8 mouse cellular contexts compared by ENCODE assay signal in genomic region chr2:146511911-146512580, GRCm38 (mm10). TPM values are rescaled to one million over a fixed set of nuclear protein-coding genes. Genes with fewer than 3 reads are reported as not detected.
DNase-seq lines count a peak whose midpoint lies in the region; ATAC-seq lines count a peak whose summit lies in the region.

TSS of gene Ralgapa2 (minus strand) at chr2:146512344.

- H3K9me3 ChIP-seq in heart, embryonic 10.5 days = no peaks in the 10 kb centered on the region
- no peaks in the 10 kb centered on the region for H3K9me3 ChIP-seq in kidney, embryonic 15.5 days (replicated peaks)

- peak within 1 kb of the TSS; percentile 74 for H3K4me2 ChIP-seq in kidney, embryonic 15.5 days

- peak within 1 kb of the TSS; percentile 95 for H3K27ac ChIP-seq in heart, embryonic 10.5 days
- H3K27ac ChIP-seq in kidney, embryonic 15.5 days = peak within 1 kb of the TSS; percentile 49; the same call in 1 of the 2 replicates

- H3K4me1 ChIP-seq in heart, embryonic 10.5 days = peaks cover 16% of the 10 kb centered on the region
- peaks cover 13% of the 10 kb centered on the region for H3K4me1 ChIP-seq in kidney, embryonic 15.5 days

- ATAC-seq in erythroblast, adult 5-6 weeks (replicated peaks; ENCODE audit: low FRiP score, poor library complexity, severe bottlenecking) = peak; percentile 98
- peak; percentile 99 for ATAC-seq in kidney, embryonic 15.5 days (replicated peaks; ENCODE audit: low FRiP score)
- ATAC-seq in monocyte, adult 5-6 weeks (replicated peaks; ENCODE audit: insufficient number of reproducible peaks, low FRiP score, low TSS enrichment, poor library complexity, severe bottlenecking) = peak; percentile 99

- no peaks in the 10 kb centered on the region for H3K27me3 ChIP-seq in heart, embryonic 10.5 days (ENCODE audit: insufficient read depth, poor library complexity, severe bottlenecking)
- H3K27me3 ChIP-seq in kidney, embryonic 15.5 days = no peaks in the 10 kb centered on the region

- DNase-seq in B cell, adult 2 months = peak; percentile 99
- peak; percentile 100 for DNase-seq in brain, adult 2 months (ENCODE audit: low read depth, low spot score)
- peak; percentile 100 for DNase-seq in heart, embryonic 10.5 days (ENCODE audit: low spot score)
- peak; percentile 99 for DNase-seq in liver
- DNase-seq in spleen, postnatal 4 days (ENCODE audit: low spot score in 2 of 2) = peak; percentile 98

- under 1% methylated on average over 43 of the region's 57 CpGs for WGBS in heart, embryonic 10.5 days
- under 1% methylated on average over 57 of the region's 57 CpGs for WGBS in kidney, embryonic 15.5 days

- no peaks in the 10 kb centered on the region for H3K36me3 ChIP-seq in heart, embryonic 10.5 days
- H3K36me3 ChIP-seq in kidney, embryonic 15.5 days = no peaks in the 10 kb centered on the region

- H3K9ac ChIP-seq in kidney, embryonic 15.5 days = peak within 1 kb of the TSS; percentile 81

- H3K4me3 ChIP-seq in heart, embryonic 10.5 days = peak within 1 kb of the TSS; percentile 92
- peak within 1 kb of the TSS; percentile 75 for H3K4me3 ChIP-seq in kidney, embryonic 15.5 days (replicated peaks)

RNA-seq across cellular contexts. Expression of gene Ralgapa2, which starts in this region (rescaled TPM):
- total RNA-seq in erythroblast, adult 5-6 weeks (2015; ENCODE audit: low replicate concordance) = 10.2 and 10.7 TPM in 2 replicates
- total RNA-seq in erythroblast, adult 5-6 weeks (2017; ENCODE audit: low replicate concordance) = 22.8 and 30.2 TPM in 2 replicates
- polyA plus RNA-seq in heart, embryonic 10.5 days (2016; fragmentation: Nextera tagmentation; extraction: Ambion mirVana) = 8.9 and 11.5 TPM in 2 replicates
- 6.7 and 8.7 TPM in 2 replicates for polyA plus RNA-seq in kidney, embryonic 15.5 days (2015; fragmentation: Nextera tagmentation; extraction: Ambion mirVana)
- 13.2 to 48.9 TPM (median 23.6 TPM) in 3 replicates for total RNA-seq in monocyte, adult 5-6 weeks (2017)

Comparison
In these comparisons a context has a peak if more than half of its experiments do, and no peak if none do; other contexts are left out.
1. Peak in every context shown above with its lines: DNase-seq, ATAC-seq, H3K4me3 ChIP-seq and H3K27ac ChIP-seq.